Mouse (Mus musculus) gastrocnemius, postnatal 14 days (tissue): ENCODE measurements around the gene Pelo. TPM values are rescaled to one million over a fixed set of nuclear protein-coding genes. Genes with fewer than 3 reads are reported as not detected.

Experiments
- DNase-seq: peaks from one replicate; pipeline ENCODE4 v3.0.0; 2021; ENCODE audit warnings: mixed read lengths
- intact Hi-C: fragments of 180-260 bp; cut with DNase I; formaldehyde crosslinking; loops from one replicate; pipeline ENCODE4 v1.15.1; 2025; ENCODE audit warnings: low total_unique reads
- total RNA-seq, 2 experiments: library from RNA; stranded (reverse); gene quantifications; 2 replicates each; pipeline ENCODE4 v1.2.3; 2021

The Pelo gene
- total RNA-seq, 2 experiments from 2014 or later = 10.1 to 12.2 TPM

- no peak for DNase-seq
- intact Hi-C loops = no loop called here
These were observed 37.4 kb downstream of the Pelo start for GRCm38 (mm10) chr13:115052568-115052967.

DNA sequence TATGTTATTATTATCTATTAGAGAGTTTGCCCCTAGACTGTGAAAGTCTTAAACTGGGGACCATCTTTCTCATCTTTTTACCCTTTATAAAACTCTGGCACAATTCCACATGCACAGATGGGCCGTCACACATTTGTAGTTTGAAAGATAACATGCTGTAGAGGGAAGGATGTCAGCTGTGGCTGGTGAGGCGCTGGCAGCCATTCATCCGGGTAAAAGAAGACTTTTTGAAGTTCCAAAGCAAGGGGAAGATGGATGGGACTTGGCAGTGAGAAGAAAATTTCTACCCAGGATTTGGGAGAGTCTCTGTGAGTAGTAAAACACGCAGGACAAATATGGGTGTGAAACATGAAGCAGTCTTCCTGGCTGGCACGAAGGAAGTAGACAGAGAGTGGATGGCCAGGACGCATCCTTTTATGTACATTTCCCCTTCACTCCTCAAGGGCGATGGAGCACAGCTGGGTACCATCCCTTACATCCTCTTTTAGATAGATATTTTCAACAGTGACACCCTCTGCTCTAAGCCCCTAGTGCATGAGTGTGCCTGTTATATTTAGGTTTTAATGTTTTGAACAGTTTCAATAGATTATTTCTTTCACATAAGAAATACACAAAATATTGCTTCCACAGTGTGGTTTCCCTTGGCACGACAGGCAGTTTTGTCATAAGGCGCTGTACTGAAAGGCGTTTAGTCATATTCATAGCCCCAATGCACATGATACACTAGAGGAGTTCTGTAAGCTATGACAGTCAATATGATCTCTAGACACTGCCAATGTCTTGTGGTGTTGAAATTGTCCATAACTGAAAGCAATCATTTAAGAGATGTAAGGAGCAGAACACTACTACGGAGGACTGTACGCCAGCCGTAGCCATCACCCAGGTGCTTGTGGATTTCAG lies 39.1 kb downstream of the Pelo start:
- intact Hi-C loops = no loop called here
- DNase-seq = no peak

DNA sequence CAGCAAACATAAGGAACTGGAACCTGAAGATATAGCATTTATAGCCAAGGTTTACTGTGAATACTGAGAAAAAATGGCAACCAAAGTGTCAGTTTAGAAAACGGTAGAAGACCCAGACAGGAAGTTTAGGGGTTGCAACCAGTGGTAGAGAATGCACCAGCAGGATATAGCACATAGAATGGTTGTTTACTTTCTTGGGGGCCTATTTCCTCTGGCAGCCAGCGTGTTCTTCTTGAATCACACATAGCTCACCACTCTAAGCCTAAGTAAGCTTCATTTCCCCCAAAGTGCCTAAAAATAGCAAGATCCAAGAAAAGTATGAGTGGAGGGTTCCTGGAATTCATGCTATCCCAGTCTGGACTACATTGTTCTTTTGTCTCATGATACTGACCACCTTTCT lies 47.3 kb downstream of the Pelo start:
- intact Hi-C loops = no loop called here
- no peak for DNase-seq

Other genes with a start within 250 kb of the Pelo start
- 1 to 10 TPM; 2.6 to 5.6 TPM for gene Itga2, start 158.1 kb downstream of the Pelo start, total RNA-seq
- 1 to 10 TPM; 3.0 to 4.6 TPM for gene Gm49395, start 11.7 kb upstream of the Pelo start, total RNA-seq
- gene Itga1, start 11.8 kb upstream of the Pelo start, total RNA-seq = 10 to 100 TPM; 26.1 to 28.0 TPM